Mouse (Mus musculus): ENCODE data around the gene Psors1c2.

DNA sequence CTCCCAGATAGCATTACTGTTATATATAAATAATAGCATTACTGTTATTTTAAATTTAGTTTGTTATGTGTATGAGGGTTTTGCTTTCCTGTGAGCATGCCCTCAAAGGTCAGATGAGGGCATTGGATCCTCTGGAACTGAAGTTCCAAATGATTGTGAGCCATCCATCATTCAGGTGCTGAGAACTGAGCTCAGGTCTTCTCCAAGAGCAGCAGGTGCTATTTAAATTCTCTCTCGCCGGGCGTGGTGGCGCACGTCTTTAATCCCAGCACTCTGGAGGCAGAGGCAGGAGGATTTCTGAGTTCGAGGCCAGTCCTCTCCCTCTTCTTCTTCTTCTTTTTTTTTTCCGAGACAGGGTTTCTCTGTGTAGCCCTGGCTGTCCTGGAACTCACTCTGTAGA, 35.9 kb upstream of the Psors1c2 start:
- no peak for TF ChIP-seq CTCF (IDR thresholded peaks at IDR 0.05; ENCODE audit: control insufficient read depth, insufficient read depth, insufficient read length)
- no peak for TF ChIP-seq CEBPB (IDR thresholded peaks at IDR 0.05; ENCODE audit: low read depth)
- TF ChIP-seq FOSL1 (IDR thresholded peaks at IDR 0.05; ENCODE audit: insufficient read depth, low read length, poor library complexity, severe bottlenecking), result no peak
- no peak for TF ChIP-seq USF1 (IDR thresholded peaks at IDR 0.05; ENCODE audit: low read depth)
- no peak for TF ChIP-seq MYOD1 (IDR thresholded peaks at IDR 0.05; ENCODE audit: control insufficient read depth, insufficient read length, low read depth)
- no peak for TF ChIP-seq MAX (IDR thresholded peaks at IDR 0.05)
